Mouse (Mus musculus): ENCODE data around the gene Fli1. TPM values are rescaled to one million over a fixed set of nuclear protein-coding genes. Genes with fewer than 3 reads are reported as not detected.

The Fli1 gene
- total and polyA plus RNA-seq, 2 experiments from 2014 or later: 19.0 to 29.5 TPM

GRCm38 (mm10) chr9:32541223-32541901, 1.3 kb downstream of the Fli1 start:
- DNase-seq (ENCODE audit: low spot score): peak; percentile 78
- Histone ChIP-seq H3K4me1 (ENCODE audit: control insufficient read depth, insufficient read depth) (peaks cover 10% of the 10 kb centered on the region; the same call in 1 of the 2 replicates), H3K9ac (replicated peaks; ENCODE audit: low read depth, low read length) (peak overlapping the region; percentile 86), H3K36me3 (replicated peaks; ENCODE audit: control insufficient read depth, insufficient read depth, low read length) (no peaks in the 10 kb centered on the region), H3K27ac (ENCODE audit: low read depth) (peak overlapping the region; percentile 93), H3K9me3 (replicated peaks; ENCODE audit: control insufficient read depth, low read length) (no peaks in the 10 kb centered on the region), H3K4me2 (ENCODE audit: low read depth, low read length) (peak overlapping the region; percentile 88), H3K4me3 (ENCODE audit: low read depth, low read length) (peak overlapping the region; percentile 79), H3K27me3 (ENCODE audit: control insufficient read depth, insufficient read depth, low read length) (peaks cover 42% of the 10 kb centered on the region)
- peak; percentile 76 for ATAC-seq (ENCODE audit: insufficient read depth, low read depth)
- no peak for TF ChIP-seq CTCF (IDR thresholded peaks at IDR 0.05; ENCODE audit: low read depth)
- TF ChIP-seq EP300 (IDR thresholded peaks at IDR 0.05; ENCODE audit: low read depth): peak; percentile 93
- under 1% methylated on average over 30 of the region's 30 CpGs for WGBS

- no peaks in the 10 kb centered on the region for H3K36me3 ChIP-seq (replicated peaks; ENCODE audit: control insufficient read depth, insufficient read depth, low read length)
- peaks cover 34% of the 10 kb centered on the region for H3K27me3 ChIP-seq (ENCODE audit: control insufficient read depth, insufficient read depth, low read length)
- peak overlapping the region; percentile 93 for H3K27ac ChIP-seq (ENCODE audit: low read depth)
- ATAC-seq (ENCODE audit: insufficient read depth, low read depth) (peak; percentile 25), DNase-seq (ENCODE audit: low spot score) (no peak)
- peaks cover 10% of the 10 kb centered on the region; the same call in 1 of the 2 replicates for H3K4me1 ChIP-seq (ENCODE audit: control insufficient read depth, insufficient read depth)
- no peak for TF ChIP-seq CTCF (IDR thresholded peaks at IDR 0.05; ENCODE audit: low read depth)
- TF ChIP-seq EP300 (IDR thresholded peaks at IDR 0.05; ENCODE audit: low read depth): no peak
- peak overlapping the region; percentile 88 for H3K4me2 ChIP-seq (ENCODE audit: low read depth, low read length)
- H3K9me3 ChIP-seq (replicated peaks; ENCODE audit: control insufficient read depth, low read length): no peaks in the 10 kb centered on the region
- under 1% methylated on average over 58 of the region's 70 CpGs for WGBS
- H3K4me3 ChIP-seq (ENCODE audit: low read depth, low read length): peak overlapping the region; percentile 79
- peak overlapping the region; percentile 86 for H3K9ac ChIP-seq (replicated peaks; ENCODE audit: low read depth, low read length)
These were observed 2.0 kb downstream of the Fli1 start for GRCm38 (mm10) chr9:32540406-32541222.

- Histone ChIP-seq H3K27me3 (ENCODE audit: control insufficient read depth, insufficient read depth, low read length) (peaks cover 29% of the 10 kb centered on the region), H3K4me1 (ENCODE audit: control insufficient read depth, insufficient read depth) (peaks cover 10% of the 10 kb centered on the region; the same call in 1 of the 2 replicates), H3K36me3 (replicated peaks; ENCODE audit: control insufficient read depth, insufficient read depth, low read length) (no peaks in the 10 kb centered on the region), H3K9ac (replicated peaks; ENCODE audit: low read depth, low read length) (peak overlapping the region; percentile 86), H3K9me3 (replicated peaks; ENCODE audit: control insufficient read depth, low read length) (no peaks in the 10 kb centered on the region), H3K4me2 (ENCODE audit: low read depth, low read length) (peak overlapping the region; percentile 88), H3K4me3 (ENCODE audit: low read depth, low read length) (peak overlapping the region; percentile 79), H3K27ac (ENCODE audit: low read depth) (peak overlapping the region; percentile 93)
- no peak for TF ChIP-seq EP300 (IDR thresholded peaks at IDR 0.05; ENCODE audit: low read depth)
- DNase-seq (ENCODE audit: low spot score): no peak
- WGBS: 8% methylated on average over 13 of the region's 13 CpGs
- ATAC-seq (ENCODE audit: insufficient read depth, low read depth): 0 out of 2 replicates have a peak, but pooled peaks have one; percentile 2
These were observed 2.6 kb downstream of the Fli1 start for GRCm38 (mm10) chr9:32540061-32540405.

- WGBS: 46% methylated on average over 3 of the region's 3 CpGs
- Histone ChIP-seq H3K9me3 (replicated peaks; ENCODE audit: control insufficient read depth, low read length) (no peaks in the 10 kb centered on the region), H3K9ac (replicated peaks; ENCODE audit: low read depth, low read length) (peak overlapping the region; percentile 45), H3K27me3 (ENCODE audit: control insufficient read depth, insufficient read depth, low read length) (peaks cover 23% of the 10 kb centered on the region), H3K4me1 (ENCODE audit: control insufficient read depth, insufficient read depth) (0 out of 2 replicates have a peak, but pooled peaks cover 8% of the 10 kb centered on the region), H3K4me3 (ENCODE audit: low read depth, low read length) (peak overlapping the region; percentile 79), H3K36me3 (replicated peaks; ENCODE audit: control insufficient read depth, insufficient read depth, low read length) (no peaks in the 10 kb centered on the region), H3K27ac (ENCODE audit: low read depth) (peak overlapping the region; percentile 23; the same call in 1 of the 2 replicates), H3K4me2 (ENCODE audit: low read depth, low read length) (peak overlapping the region; percentile 88)
- ATAC-seq (ENCODE audit: insufficient read depth, low read depth) (no peak), DNase-seq (ENCODE audit: low spot score) (no peak)
- TF ChIP-seq CTCF (IDR thresholded peaks at IDR 0.05; ENCODE audit: low read depth): no peak
- TF ChIP-seq EP300 (IDR thresholded peaks at IDR 0.05; ENCODE audit: low read depth): no peak
These were observed 3.3 kb downstream of the Fli1 start for GRCm38 (mm10) chr9:32539321-32539761.

- no peak for ATAC-seq (ENCODE audit: insufficient read depth, low read depth)
- TF ChIP-seq EP300 (IDR thresholded peaks at IDR 0.05; ENCODE audit: low read depth): no peak
- Histone ChIP-seq H3K9me3 (replicated peaks; ENCODE audit: control insufficient read depth, low read length) (no peaks in the 10 kb centered on the region), H3K27ac (ENCODE audit: low read depth) (no peak overlapping the region), H3K27me3 (ENCODE audit: control insufficient read depth, insufficient read depth, low read length) (peaks cover 11% of the 10 kb centered on the region), H3K9ac (replicated peaks; ENCODE audit: low read depth, low read length) (no peak overlapping the region), H3K4me3 (ENCODE audit: low read depth, low read length) (peak overlapping the region; percentile 79), H3K36me3 (replicated peaks; ENCODE audit: control insufficient read depth, insufficient read depth, low read length) (no peaks in the 10 kb centered on the region), H3K4me1 (ENCODE audit: control insufficient read depth, insufficient read depth) (0 out of 2 replicates have a peak, but pooled peaks cover 8% of the 10 kb centered on the region), H3K4me2 (ENCODE audit: low read depth, low read length) (peak overlapping the region; percentile 88)
- DNase-seq (ENCODE audit: low spot score): no peak
- 64% methylated on average over 5 of the region's 5 CpGs for WGBS
These were observed 4.5 kb downstream of the Fli1 start for GRCm38 (mm10) chr9:32538124-32538523.
